Mouse (Mus musculus) embryonic fibroblast, embryonic 13.5 days (primary cell): Measurements from ENCODE around the gene Phf7. TPM values are rescaled to one million over a fixed set of nuclear protein-coding genes. Genes with fewer than 3 reads are reported as not detected.

Experiments used
- H3K27ac ChIP-seq: 2 replicates; pipeline ENCODE4 v1.5.1; 2012; ENCODE audit warnings: low read length, control low read depth, inconsistent platforms; ENCODE audit not compliant: insufficient read depth
- H3K4me1 ChIP-seq: 2 replicates; pipeline ENCODE4 v1.6.1; 2011; ENCODE audit warnings: low read length; ENCODE audit not compliant: control insufficient read depth, insufficient read depth
- H3K4me3 ChIP-seq: 2 replicates; pipeline ENCODE4 v1.5.1; 2011; ENCODE audit warnings: mild to moderate bottlenecking, control low read depth, low read length; ENCODE audit not compliant: insufficient read depth
- CTCF ChIP-seq: IDR thresholded peaks from 2 replicates; pipeline ENCODE4 v1.5.1; 2011; ENCODE audit warnings: mild to moderate bottlenecking, control low read depth, low read length, moderate library complexity, borderline replicate concordance; ENCODE audit not compliant: insufficient read depth
- POLR2A ChIP-seq: IDR thresholded peaks from 2 replicates; pipeline ENCODE4 v1.6.1; 2011; ENCODE audit warnings: low read depth, mild to moderate bottlenecking, control low read depth, low read length, moderate library complexity
- polyA plus RNA-seq: library from polyadenylated mRNA; stranded (reverse); fragments of >200 nt; gene quantifications from 2 replicates; pipeline ENCODE4 v1.2.4, GENCODE M21; 2011; ENCODE audit warnings: low read depth; ENCODE audit not compliant: missing spikeins, insufficient read length

Phf7 gene
- polyA plus RNA-seq, 1 experiment = 6.5 TPM

DNA sequence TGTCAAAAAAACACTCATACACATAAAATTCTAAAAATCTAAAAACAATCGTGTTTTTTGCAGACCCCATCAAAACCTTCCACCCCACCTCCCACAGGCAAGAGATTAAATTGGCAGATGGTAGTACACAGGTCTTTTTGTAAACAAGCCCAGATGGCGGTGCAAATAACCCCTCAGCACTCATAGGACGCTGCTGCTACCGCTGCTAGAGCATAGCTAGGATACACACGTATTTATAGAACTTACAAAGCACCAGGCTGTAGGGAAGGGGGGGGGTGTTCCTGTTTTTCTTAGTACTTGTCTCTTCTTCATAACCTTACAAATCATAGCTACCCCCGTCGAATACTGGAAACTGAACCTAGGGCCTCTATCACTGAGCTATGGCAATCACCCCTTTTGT, 57.3 kb downstream of the Phf7 start:
- H3K27ac ChIP-seq = no peak overlapping the region
- H3K4me1 ChIP-seq = peaks cover 14% of the 10 kb centered on the region
- TF ChIP-seq POLR2A = no peak
- TF ChIP-seq CTCF = no peak
- no peak overlapping the region for H3K4me3 ChIP-seq

GRCm38 (mm10) chr14:31191936-31192335, 59.2 kb downstream of the Phf7 start:
- H3K27ac ChIP-seq = no peak overlapping the region
- no peak for TF ChIP-seq CTCF
- TF ChIP-seq POLR2A = no peak
- no peak overlapping the region for H3K4me3 ChIP-seq
- peaks cover 14% of the 10 kb centered on the region for H3K4me1 ChIP-seq

- TF ChIP-seq CTCF (no peak), POLR2A (no peak)
- Histone ChIP-seq H3K27ac (peak overlapping the region; percentile 56), H3K4me3 (no peak overlapping the region), H3K4me1 (peaks cover 12% of the 10 kb centered on the region)
Measured at GRCm38 (mm10) chr14:31189348-31189747, 61.8 kb downstream of the Phf7 start.

GRCm38 (mm10) chr14:31188771-31189181, 62.3 kb downstream of the Phf7 start:
- Histone ChIP-seq H3K4me3 (no peak overlapping the region), H3K27ac (peak overlapping the region; percentile 62), H3K4me1 (peaks cover 12% of the 10 kb centered on the region)
- TF ChIP-seq POLR2A (no peak), CTCF (no peak)

Other genes starting within 250 kb of the Phf7 start
- gene Glt8d1, start 249.9 kb downstream of the Phf7 start, polyA plus RNA-seq = 64.2 and 76.1 TPM in 2 replicates
- 465 and 483 TPM in 2 replicates for gene Spcs1, start 249.6 kb downstream of the Phf7 start, polyA plus RNA-seq
- gene Pbrm1, start 232.2 kb downstream of the Phf7 start, polyA plus RNA-seq = 83.9 and 99.0 TPM in 2 replicates
- gene Gnl3, start 232.2 kb downstream of the Phf7 start, polyA plus RNA-seq = 151 and 168 TPM in 2 replicates
- 30.6 and 33.4 TPM in 2 replicates for gene Smim4, start 122.4 kb downstream of the Phf7 start, polyA plus RNA-seq
- gene Nt5dc2, start 120.3 kb downstream of the Phf7 start, polyA plus RNA-seq = 86.1 and 119 TPM in 2 replicates
- 1.7 and 7.3 TPM in 2 replicates for gene Stab1, start 82.7 kb downstream of the Phf7 start, polyA plus RNA-seq
- gene Tnnc1, start 43.0 kb downstream of the Phf7 start, polyA plus RNA-seq = 2.4 and 3.0 TPM in 2 replicates
- gene Nisch, start 34.4 kb downstream of the Phf7 start, polyA plus RNA-seq = 457 and 524 TPM in 2 replicates
- 0.25 and 0.90 TPM in 2 replicates for gene Sema3g, start 33.5 kb downstream of the Phf7 start, polyA plus RNA-seq
- gene Bap1, start 133 bp upstream of the Phf7 start, polyA plus RNA-seq = 26.3 and 37.4 TPM in 2 replicates
- gene Dnah1, start 72.6 kb upstream of the Phf7 start, polyA plus RNA-seq = 0.40 and 1.5 TPM in 2 replicates
- gene Capn7, start 85.3 kb upstream of the Phf7 start, polyA plus RNA-seq = 38.1 and 46.0 TPM in 2 replicates
- gene Sh3bp5, start 184.8 kb upstream of the Phf7 start, polyA plus RNA-seq = 25.0 and 29.1 TPM in 2 replicates
- 30.0 and 35.3 TPM in 2 replicates for gene Eaf1, start 243.1 kb upstream of the Phf7 start, polyA plus RNA-seq
- 55.8 and 57.7 TPM in 2 replicates for gene Mettl6, start 243.7 kb upstream of the Phf7 start, polyA plus RNA-seq